Mouse (Mus musculus): ENCODE results near the gene Hps4.
A peak's percentile ranks its signal among the peaks of the same experiment; 100 is the strongest.
"Not testable (repeated sequence)": the region's sequence is repeated elsewhere in the genome, so short reads cannot be mapped to it uniquely, and the experiment has no call there.

The Hps4 gene

GRCm38 (mm10) chr5:112342463-112343204 lies at the start of gene Hps4, which contains the start of gene Srrd:
Gene Hps4 (plus strand): TSS chr5:112343083.
Gene Srrd (minus strand): TSS chr5:112343040.
- DNase-seq = peak; percentile 86 to 87

- DNase-seq = no peak
Observed at GRCm38 (mm10) chr5:112293800-112294199, 49.1 kb upstream of the Hps4 start.

- DNase-seq = no peak
Observed at GRCm38 (mm10) chr5:112294696-112295095, 48.2 kb upstream of the Hps4 start.

GRCm38 (mm10) chr5:112295162-112295561 lies 47.7 kb upstream of the Hps4 start:
- DNase-seq = no peak

- no peak for DNase-seq
Observed at GRCm38 (mm10) chr5:112295564-112295963, 47.3 kb upstream of the Hps4 start.

GRCm38 (mm10) chr5:112296404-112297181 lies 46.3 kb upstream of the Hps4 start:
- DNase-seq = no peak

- DNase-seq = peak in 1 of 2 experiments; percentile 46
Observed at GRCm38 (mm10) chr5:112297257-112297656, 45.6 kb upstream of the Hps4 start.

- DNase-seq = peak; percentile 53 to 74
Observed at GRCm38 (mm10) chr5:112298226-112298988, 44.5 kb upstream of the Hps4 start.

GRCm38 (mm10) chr5:112299399-112299798 lies 43.5 kb upstream of the Hps4 start:
- DNase-seq = no peak

GRCm38 (mm10) chr5:112300112-112300511 lies 42.8 kb upstream of the Hps4 start:
- DNase-seq = no peak

- no peak for DNase-seq
Observed at GRCm38 (mm10) chr5:112300721-112301308, 42.1 kb upstream of the Hps4 start.

GRCm38 (mm10) chr5:112301694-112302093 lies 41.2 kb upstream of the Hps4 start:
- DNase-seq = no peak

- DNase-seq = no peak
Observed at GRCm38 (mm10) chr5:112302310-112302709, 40.6 kb upstream of the Hps4 start.

- no peak for DNase-seq
Observed at GRCm38 (mm10) chr5:112305842-112306241, 37.0 kb upstream of the Hps4 start.

GRCm38 (mm10) chr5:112313222-112313885 lies 29.5 kb upstream of the Hps4 start:
- DNase-seq = no peak

- DNase-seq = no peak
Observed at GRCm38 (mm10) chr5:112316468-112316867, 26.4 kb upstream of the Hps4 start.

- DNase-seq = no peak
Observed at GRCm38 (mm10) chr5:112317328-112317727, 25.6 kb upstream of the Hps4 start.

GRCm38 (mm10) chr5:112319343-112319742 lies 23.5 kb upstream of the Hps4 start:
- not testable (repeated sequence) for DNase-seq

GRCm38 (mm10) chr5:112320379-112320778 lies 22.5 kb upstream of the Hps4 start:
- no peak for DNase-seq

- DNase-seq = no peak
Observed at GRCm38 (mm10) chr5:112320936-112321335, 21.9 kb upstream of the Hps4 start.

GRCm38 (mm10) chr5:112321376-112321775 lies 21.5 kb upstream of the Hps4 start:
- no peak for DNase-seq

GRCm38 (mm10) chr5:112323246-112323645 lies 19.6 kb upstream of the Hps4 start:
- DNase-seq = no peak
